Mouse (Mus musculus): ENCODE data around the gene 1700028J19Rik. TPM values are rescaled to one million over a fixed set of nuclear protein-coding genes. Genes with fewer than 3 reads are reported as not detected.
"Not testable (repeated sequence)": the region's sequence is repeated elsewhere in the genome, so short reads cannot be mapped to it uniquely, and the experiment has no call there.

1700028J19Rik gene
- polyA plus RNA-seq, 1 experiment from 2014 or later: 0.87 TPM

DNA sequence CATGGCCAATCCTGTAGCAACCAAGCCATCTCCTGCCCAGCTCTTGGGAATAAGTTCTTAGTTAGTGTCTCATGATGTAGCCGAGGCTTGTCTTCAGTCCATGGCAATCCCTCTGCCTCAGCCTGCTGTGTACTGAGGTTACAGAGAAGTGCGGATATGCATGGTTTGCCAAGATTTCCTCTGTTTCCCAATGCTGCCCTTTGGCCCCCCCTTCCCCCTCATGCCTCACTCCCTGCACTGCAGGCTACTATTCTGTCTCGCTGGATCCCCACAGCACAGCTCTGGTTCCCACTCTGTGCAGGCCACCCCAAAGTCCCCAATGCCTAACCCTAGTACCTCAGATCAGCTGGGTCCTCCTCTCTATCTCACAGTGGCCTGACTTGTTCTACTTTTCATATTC lies 38.2 kb downstream of the 1700028J19Rik start:
- no peak overlapping the region for H3K9ac ChIP-seq (replicated peaks)
- 86% methylated on average over 3 of the region's 3 CpGs for WGBS
- H3K4me1 ChIP-seq (replicated peaks): no peaks in the 10 kb centered on the region
- no peaks in the 10 kb centered on the region for H3K9me3 ChIP-seq
- H3K27me3 ChIP-seq: no peaks in the 10 kb centered on the region
- no peak overlapping the region for H3K4me2 ChIP-seq
- H3K36me3 ChIP-seq: no peaks in the 10 kb centered on the region
- no peak overlapping the region for H3K4me3 ChIP-seq (replicated peaks)
- ATAC-seq (ENCODE audit: insufficient number of reproducible peaks, insufficient read depth, low FRiP score, low TSS enrichment, low read depth): no peak
- H3K27ac ChIP-seq: no peak overlapping the region

DNA sequence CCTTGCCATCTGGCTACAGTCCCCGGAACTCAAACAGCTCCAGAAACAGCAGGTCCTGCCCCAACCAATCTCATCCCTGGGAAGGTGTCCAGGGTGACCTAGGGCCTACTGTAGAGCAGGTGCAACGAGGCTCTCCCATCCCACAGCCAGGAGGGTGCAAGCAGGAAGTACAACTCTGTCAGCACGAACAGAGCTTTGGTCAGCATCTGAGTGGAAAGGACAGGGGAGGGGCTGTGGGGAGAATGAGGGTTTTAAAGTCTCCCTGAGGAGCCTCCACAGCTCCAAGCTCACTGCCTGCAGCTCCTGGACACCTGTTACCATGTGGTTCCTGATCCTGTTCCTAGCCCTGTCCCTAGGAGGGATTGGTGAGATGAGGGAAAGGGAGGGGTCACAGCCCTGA lies 39.4 kb downstream of the 1700028J19Rik start, which contains the start of gene Klk1b4:
Gene Klk1b4, plus strand, starts transcription at position 301 of the 400 bp plus-strand sequence.
- H3K9me3 ChIP-seq; H3K27ac ChIP-seq; H3K4me2 ChIP-seq; H3K4me1 ChIP-seq (replicated peaks); H3K9ac ChIP-seq (replicated peaks); H3K27me3 ChIP-seq; H3K36me3 ChIP-seq; ATAC-seq (ENCODE audit: insufficient number of reproducible peaks, insufficient read depth, low FRiP score, low TSS enrichment, low read depth); H3K4me3 ChIP-seq (replicated peaks): not testable (repeated sequence)
- 51% methylated on average over 3 of the region's 3 CpGs for WGBS

- H3K9me3 ChIP-seq: no peaks in the 10 kb centered on the region
- H3K27me3 ChIP-seq: no peaks in the 10 kb centered on the region
- no peaks in the 10 kb centered on the region for H3K36me3 ChIP-seq
- WGBS: 60% methylated on average over 3 of the region's 3 CpGs
- no peak within 1 kb of the TSS for H3K27ac ChIP-seq
- H3K9ac ChIP-seq (replicated peaks): no peak within 1 kb of the TSS
- H3K4me1 ChIP-seq (replicated peaks): no peaks in the 10 kb centered on the region
- ATAC-seq (ENCODE audit: insufficient number of reproducible peaks, insufficient read depth, low FRiP score, low TSS enrichment, low read depth): no peak
- H3K4me2 ChIP-seq: no peak within 1 kb of the TSS
- no peak within 1 kb of the TSS for H3K4me3 ChIP-seq (replicated peaks)
These were observed 48.6 kb downstream of the 1700028J19Rik start, which contains the start of gene Klk1b3 for GRCm38 (mm10) chr7:44197891-44198290. Gene Klk1b3, plus strand, starts transcription at chr7:44198191.

DNA sequence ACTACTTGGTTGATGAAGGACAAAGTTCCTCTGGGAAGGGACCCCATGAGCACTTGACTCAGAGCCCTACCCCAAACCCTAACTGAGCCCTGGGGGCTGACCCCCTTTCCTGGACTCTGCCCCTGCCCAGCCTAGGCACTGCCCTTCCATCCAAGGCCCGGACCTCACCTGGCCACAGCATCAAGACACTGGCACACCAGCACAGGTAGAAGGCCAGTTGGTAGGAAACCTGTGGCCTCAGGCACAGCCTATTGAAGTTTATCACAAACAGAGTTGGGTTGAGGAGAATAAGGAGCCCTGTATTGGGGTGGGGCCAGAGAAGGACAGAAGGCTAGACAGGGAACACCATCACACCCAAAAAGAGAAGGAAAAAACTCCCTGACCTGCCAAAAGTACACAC lies 53.0 kb downstream of the 1700028J19Rik start:
- not testable (repeated sequence) for H3K4me1 ChIP-seq (replicated peaks); H3K27ac ChIP-seq; H3K9ac ChIP-seq (replicated peaks); ATAC-seq (ENCODE audit: insufficient number of reproducible peaks, insufficient read depth, low FRiP score, low TSS enrichment, low read depth); H3K9me3 ChIP-seq; H3K27me3 ChIP-seq; H3K4me3 ChIP-seq (replicated peaks); H3K36me3 ChIP-seq; H3K4me2 ChIP-seq
- 81% methylated on average over 1 of the region's 1 CpGs for WGBS

DNA sequence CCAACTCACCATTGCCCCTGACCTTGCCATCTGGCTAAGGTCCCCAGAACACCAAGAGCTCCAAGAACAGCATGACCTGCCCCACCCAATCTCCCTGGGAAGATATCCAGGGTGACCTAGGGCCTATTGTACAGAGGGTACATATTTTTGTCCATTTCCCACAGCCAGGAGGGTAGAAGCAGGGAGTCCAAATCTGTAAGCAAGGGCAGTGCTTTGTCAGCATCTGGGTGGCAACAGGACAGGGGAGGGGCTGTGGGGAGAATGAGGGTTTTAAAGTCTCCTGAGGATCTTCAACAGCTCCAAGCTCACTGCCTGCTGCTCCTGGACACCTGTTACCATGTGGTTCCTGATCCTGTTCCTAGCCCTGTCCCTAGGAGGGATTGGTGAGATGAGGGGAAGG lies 58.6 kb downstream of the 1700028J19Rik start, which contains the start of gene Klk1b24:
Gene Klk1b24, plus strand, starts transcription at position 301 of the 400 bp plus-strand sequence.
- not testable (repeated sequence) for H3K9me3 ChIP-seq; H3K9ac ChIP-seq (replicated peaks); H3K4me3 ChIP-seq (replicated peaks); H3K27me3 ChIP-seq; H3K4me2 ChIP-seq; H3K4me1 ChIP-seq (replicated peaks); H3K27ac ChIP-seq; ATAC-seq (ENCODE audit: insufficient number of reproducible peaks, insufficient read depth, low FRiP score, low TSS enrichment, low read depth); H3K36me3 ChIP-seq

GRCm38 (mm10) chr7:44186516-44186915 lies 60.0 kb downstream of the 1700028J19Rik start:
- WGBS: 54% methylated on average over 8 of the region's 8 CpGs
- not testable (repeated sequence) for H3K36me3 ChIP-seq; H3K4me2 ChIP-seq; ATAC-seq (ENCODE audit: insufficient number of reproducible peaks, insufficient read depth, low FRiP score, low TSS enrichment, low read depth); H3K4me1 ChIP-seq (replicated peaks); H3K9me3 ChIP-seq; H3K27me3 ChIP-seq; H3K9ac ChIP-seq (replicated peaks); H3K4me3 ChIP-seq (replicated peaks); H3K27ac ChIP-seq

Other genes with a start within 250 kb of the 1700028J19Rik start
- gene Klk1b26, start 234.5 kb downstream of the 1700028J19Rik start, polyA plus RNA-seq (2016; fragmentation: Nextera tagmentation; extraction: Ambion mirVana): not detected in 2 replicates
- gene Klk1b27, start 194.4 kb downstream of the 1700028J19Rik start, polyA plus RNA-seq (2016; fragmentation: Nextera tagmentation; extraction: Ambion mirVana): not detected in 2 replicates
- not detected in 2 replicates for gene Klk1b21, start 144.4 kb downstream of the 1700028J19Rik start, polyA plus RNA-seq (2016; fragmentation: Nextera tagmentation; extraction: Ambion mirVana)
- gene Klk1b22, start 134.0 kb downstream of the 1700028J19Rik start, polyA plus RNA-seq (2016; fragmentation: Nextera tagmentation; extraction: Ambion mirVana): not detected in 2 replicates
- not detected in 2 replicates for gene Klk1b16, start 109.9 kb downstream of the 1700028J19Rik start, polyA plus RNA-seq (2016; fragmentation: Nextera tagmentation; extraction: Ambion mirVana)
- gene Klk1b24, start 58.5 kb downstream of the 1700028J19Rik start, polyA plus RNA-seq (2016; fragmentation: Nextera tagmentation; extraction: Ambion mirVana): not detected in 2 replicates
- not detected in 2 replicates for gene Klk1b3, start 48.5 kb downstream of the 1700028J19Rik start, polyA plus RNA-seq (2016; fragmentation: Nextera tagmentation; extraction: Ambion mirVana)
- gene Klk1b4, start 39.3 kb downstream of the 1700028J19Rik start, polyA plus RNA-seq (2016; fragmentation: Nextera tagmentation; extraction: Ambion mirVana): not detected in 2 replicates
- not detected in 2 replicates for gene Klk1b5, start 30.8 kb downstream of the 1700028J19Rik start, polyA plus RNA-seq (2016; fragmentation: Nextera tagmentation; extraction: Ambion mirVana)
- gene Klk1, start 21.3 kb downstream of the 1700028J19Rik start, polyA plus RNA-seq (2016; fragmentation: Nextera tagmentation; extraction: Ambion mirVana): not detected in 2 replicates
- 0.14 TPM in 1 of 2 replicates, not detected in the other for gene Gm36864, start 10.5 kb downstream of the 1700028J19Rik start, polyA plus RNA-seq (2016; fragmentation: Nextera tagmentation; extraction: Ambion mirVana)
- gene 2410002F23Rik, start within 50 bp of the 1700028J19Rik start, polyA plus RNA-seq (2016; fragmentation: Nextera tagmentation; extraction: Ambion mirVana): 209 and 214 TPM in 2 replicates
- gene Acp4, start 10.7 kb upstream of the 1700028J19Rik start, polyA plus RNA-seq (2016; fragmentation: Nextera tagmentation; extraction: Ambion mirVana): 0.28 TPM in 1 of 2 replicates, not detected in the other
- not detected in 2 replicates for gene Gm15517, start 14.8 kb upstream of the 1700028J19Rik start, polyA plus RNA-seq (2016; fragmentation: Nextera tagmentation; extraction: Ambion mirVana)
- gene Clec11a, start 60.2 kb upstream of the 1700028J19Rik start, polyA plus RNA-seq (2016; fragmentation: Nextera tagmentation; extraction: Ambion mirVana): 2.0 and 2.2 TPM in 2 replicates
- gene Shank1, start 63.6 kb upstream of the 1700028J19Rik start, polyA plus RNA-seq (2016; fragmentation: Nextera tagmentation; extraction: Ambion mirVana): 1.2 and 1.3 TPM in 2 replicates
- 3.0 and 3.3 TPM in 2 replicates for gene Syt3, start 137.4 kb upstream of the 1700028J19Rik start, polyA plus RNA-seq (2016; fragmentation: Nextera tagmentation; extraction: Ambion mirVana)
- gene 1700008O03Rik, start 139.1 kb upstream of the 1700028J19Rik start, polyA plus RNA-seq (2016; fragmentation: Nextera tagmentation; extraction: Ambion mirVana): 0.56 and 0.64 TPM in 2 replicates
- gene Lrrc4b, start 182.3 kb upstream of the 1700028J19Rik start, polyA plus RNA-seq (2016; fragmentation: Nextera tagmentation; extraction: Ambion mirVana): 0.86 and 0.98 TPM in 2 replicates
- 0.56 TPM in 1 of 2 replicates, not detected in the other for gene Aspdh, start 218.7 kb upstream of the 1700028J19Rik start, polyA plus RNA-seq (2016; fragmentation: Nextera tagmentation; extraction: Ambion mirVana)
- 72.9 and 76.5 TPM in 2 replicates for gene Josd2, start 221.3 kb upstream of the 1700028J19Rik start, polyA plus RNA-seq (2016; fragmentation: Nextera tagmentation; extraction: Ambion mirVana)
- gene Emc10, start 249.8 kb upstream of the 1700028J19Rik start, polyA plus RNA-seq (2016; fragmentation: Nextera tagmentation; extraction: Ambion mirVana): 93.6 and 111 TPM in 2 replicates
- gene Fam71e1, start 249.9 kb upstream of the 1700028J19Rik start, polyA plus RNA-seq (2016; fragmentation: Nextera tagmentation; extraction: Ambion mirVana): 19.0 and 27.5 TPM in 2 replicates

All from limb, embryonic 12.5 days (tissue).